Mouse (Mus musculus): ENCODE data around the gene Zfp938. TPM values are rescaled to one million over a fixed set of nuclear protein-coding genes. Genes with fewer than 3 reads are reported as not detected.
A peak's percentile ranks its signal among the peaks of the same experiment; 100 is the strongest.

Zfp938 gene
- polyA plus RNA-seq (2014; fragmentation: Nextera tagmentation; extraction: Ambion mirVana): 26.5 and 29.8 TPM in 2 replicates

DNA sequence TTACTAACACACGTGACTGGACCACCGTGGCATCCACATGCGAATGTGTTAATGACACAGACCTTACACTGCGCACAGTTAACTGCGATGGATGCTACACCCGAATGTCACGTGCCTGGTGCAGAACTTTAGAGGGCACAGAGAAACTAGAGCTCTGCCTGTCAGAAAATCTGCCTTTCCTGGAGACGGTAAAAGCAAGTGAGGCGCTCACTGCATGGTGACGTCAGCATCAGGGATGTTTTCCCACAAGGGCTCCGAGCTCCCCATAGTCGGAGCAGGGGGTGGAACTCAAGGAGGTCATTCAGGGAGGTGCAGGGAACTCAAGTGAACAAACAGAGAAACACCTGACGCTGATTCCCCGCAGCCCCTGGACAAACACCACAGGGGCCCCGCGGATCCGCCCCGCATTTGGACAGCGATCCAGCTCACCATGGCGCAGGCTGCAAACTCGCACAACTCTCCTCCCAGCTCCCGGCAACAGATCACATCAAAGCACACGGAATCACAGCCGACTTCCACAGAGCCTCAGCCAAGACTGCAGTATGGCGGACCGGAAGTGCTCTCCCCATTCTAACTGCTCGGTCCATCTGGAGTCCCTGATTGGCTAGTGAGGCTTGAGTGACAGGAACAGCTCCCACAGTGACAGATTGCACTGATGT lies at the start of gene Zfp938:
Gene Zfp938 (minus strand): TSS at position 539 of the 659 bp plus-strand sequence.
- Histone ChIP-seq H3K27ac (replicated peaks; ENCODE audit: low read depth, low read length) (peak within 1 kb of the TSS; percentile 86), H3K27me3 (ENCODE audit: control insufficient read depth, insufficient read depth, low read length) (no peaks in the 10 kb centered on the region), H3K36me3 (ENCODE audit: control insufficient read depth, insufficient read depth, low read length) (peaks cover 6% of the 10 kb centered on the region; the same call in 1 of the 2 replicates), H3K4me1 (ENCODE audit: control insufficient read depth, insufficient read depth, low read length) (peaks cover 8% of the 10 kb centered on the region), H3K9ac (replicated peaks; ENCODE audit: low read length) (peak within 1 kb of the TSS; percentile 84), H3K4me2 (ENCODE audit: low read length) (peak within 1 kb of the TSS; percentile 64), H3K9me3 (ENCODE audit: control insufficient read depth, low read length) (peaks cover 23% of the 10 kb centered on the region), H3K4me3 (replicated peaks; ENCODE audit: low read depth, low read length) (peak within 1 kb of the TSS; percentile 86)
- DNase-seq (peak; percentile 93), ATAC-seq (ENCODE audit: low FRiP score, low TSS enrichment) (peak; percentile 100)
- WGBS: 2% methylated on average over 27 of the region's 27 CpGs

DNA sequence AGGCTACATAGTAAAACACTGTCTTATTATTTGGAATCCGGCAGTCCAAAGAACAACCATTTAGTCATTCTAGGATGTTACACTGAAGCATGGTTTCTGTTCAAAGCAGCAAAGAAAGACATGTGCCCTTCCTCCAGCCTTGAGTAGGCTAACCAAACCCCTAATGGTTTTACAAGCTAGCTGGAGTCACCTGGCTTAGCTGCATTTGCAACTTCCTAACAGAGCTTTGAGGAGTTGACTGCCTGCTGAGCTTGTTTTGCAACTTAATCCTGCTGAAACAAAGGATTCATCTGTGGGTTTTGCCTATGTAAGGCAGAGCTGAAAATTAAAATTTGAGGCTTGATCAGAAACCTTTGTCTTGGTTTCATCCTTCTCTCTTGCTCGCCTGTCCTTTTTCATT lies 16.3 kb upstream of the Zfp938 start:
- H3K9me3 ChIP-seq (ENCODE audit: control insufficient read depth, low read length): 0 out of 2 replicates have a peak, but pooled peaks cover 7% of the 10 kb centered on the region
- WGBS: 82% methylated on average over 2 of the region's 2 CpGs
- no peak overlapping the region for H3K4me2 ChIP-seq (ENCODE audit: low read length)
- no peak overlapping the region for H3K27ac ChIP-seq (replicated peaks; ENCODE audit: low read depth, low read length)
- DNase-seq (no peak), ATAC-seq (ENCODE audit: low FRiP score, low TSS enrichment) (no peak)
- H3K4me3 ChIP-seq (replicated peaks; ENCODE audit: low read depth, low read length): no peak overlapping the region
- no peak overlapping the region for H3K9ac ChIP-seq (replicated peaks; ENCODE audit: low read length)
- no peaks in the 10 kb centered on the region for H3K4me1 ChIP-seq (ENCODE audit: control insufficient read depth, insufficient read depth, low read length)
- no peaks in the 10 kb centered on the region for H3K36me3 ChIP-seq (ENCODE audit: control insufficient read depth, insufficient read depth, low read length)
- no peaks in the 10 kb centered on the region for H3K27me3 ChIP-seq (ENCODE audit: control insufficient read depth, insufficient read depth, low read length)

DNA sequence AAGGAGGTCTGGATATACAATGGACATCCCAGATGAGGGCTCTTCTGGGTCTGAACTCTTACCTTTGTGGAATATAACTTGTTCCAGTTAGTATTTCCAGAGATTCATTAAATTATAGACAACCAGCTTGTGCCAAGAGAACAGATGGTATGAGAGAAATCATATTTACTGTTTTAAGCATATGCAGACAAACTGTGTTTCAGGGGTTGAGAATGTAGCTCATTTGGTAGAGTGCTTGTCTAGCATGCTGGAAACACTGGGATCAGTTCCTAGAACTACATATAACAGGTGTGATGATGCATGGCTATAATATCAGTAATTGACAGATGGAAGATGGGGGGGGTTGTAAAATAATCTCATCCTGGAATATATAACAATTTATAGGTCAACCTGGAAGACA lies 3.9 kb upstream of the Zfp938 start:
- Histone ChIP-seq H3K4me2 (ENCODE audit: low read length) (no peak overlapping the region), H3K27ac (replicated peaks; ENCODE audit: low read depth, low read length) (no peak overlapping the region), H3K9ac (replicated peaks; ENCODE audit: low read length) (no peak overlapping the region), H3K4me1 (ENCODE audit: control insufficient read depth, insufficient read depth, low read length) (peaks cover 4% of the 10 kb centered on the region), H3K27me3 (ENCODE audit: control insufficient read depth, insufficient read depth, low read length) (no peaks in the 10 kb centered on the region), H3K36me3 (ENCODE audit: control insufficient read depth, insufficient read depth, low read length) (no peaks in the 10 kb centered on the region), H3K4me3 (replicated peaks; ENCODE audit: low read depth, low read length) (no peak overlapping the region), H3K9me3 (ENCODE audit: control insufficient read depth, low read length) (no peaks in the 10 kb centered on the region)
- DNase-seq (no peak), ATAC-seq (ENCODE audit: low FRiP score, low TSS enrichment) (no peak)

DNA sequence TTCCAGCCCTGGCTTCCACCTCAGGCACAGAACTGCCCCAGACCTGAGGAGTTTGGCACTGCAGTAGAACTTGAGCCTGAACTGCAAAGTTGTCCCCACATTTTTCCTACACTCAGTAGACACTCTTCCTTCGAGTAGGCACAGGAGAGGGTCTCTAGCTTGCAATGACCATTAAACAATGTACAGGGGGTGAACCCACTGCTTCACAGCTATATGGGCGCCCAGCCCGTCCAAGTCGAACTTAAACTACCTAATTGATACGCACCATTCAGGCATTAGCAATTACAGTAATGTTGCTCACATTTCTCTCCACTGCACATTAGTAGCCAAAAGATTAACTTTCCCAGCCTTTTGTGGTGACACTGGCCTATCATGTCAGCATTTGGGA lies 315 bp upstream of the Zfp938 start:
- peaks cover 5% of the 10 kb centered on the region; the same call in 1 of the 2 replicates for H3K36me3 ChIP-seq (ENCODE audit: control insufficient read depth, insufficient read depth, low read length)
- H3K27ac ChIP-seq (replicated peaks; ENCODE audit: low read depth, low read length): peak overlapping the region; percentile 86; the same call in 1 of the 2 replicates
- no peak overlapping the region for H3K9ac ChIP-seq (replicated peaks; ENCODE audit: low read length)
- 73% methylated on average over 5 of the region's 5 CpGs for WGBS
- peaks cover 8% of the 10 kb centered on the region for H3K4me1 ChIP-seq (ENCODE audit: control insufficient read depth, insufficient read depth, low read length)
- peak overlapping the region; percentile 86 for H3K4me3 ChIP-seq (replicated peaks; ENCODE audit: low read depth, low read length)
- peak overlapping the region; percentile 64 for H3K4me2 ChIP-seq (ENCODE audit: low read length)
- peaks cover 21% of the 10 kb centered on the region for H3K9me3 ChIP-seq (ENCODE audit: control insufficient read depth, low read length)
- ATAC-seq (ENCODE audit: low FRiP score, low TSS enrichment) (peak; percentile 35; the same call in 1 of the 2 replicates), DNase-seq (no peak)
- H3K27me3 ChIP-seq (ENCODE audit: control insufficient read depth, insufficient read depth, low read length): no peaks in the 10 kb centered on the region

DNA sequence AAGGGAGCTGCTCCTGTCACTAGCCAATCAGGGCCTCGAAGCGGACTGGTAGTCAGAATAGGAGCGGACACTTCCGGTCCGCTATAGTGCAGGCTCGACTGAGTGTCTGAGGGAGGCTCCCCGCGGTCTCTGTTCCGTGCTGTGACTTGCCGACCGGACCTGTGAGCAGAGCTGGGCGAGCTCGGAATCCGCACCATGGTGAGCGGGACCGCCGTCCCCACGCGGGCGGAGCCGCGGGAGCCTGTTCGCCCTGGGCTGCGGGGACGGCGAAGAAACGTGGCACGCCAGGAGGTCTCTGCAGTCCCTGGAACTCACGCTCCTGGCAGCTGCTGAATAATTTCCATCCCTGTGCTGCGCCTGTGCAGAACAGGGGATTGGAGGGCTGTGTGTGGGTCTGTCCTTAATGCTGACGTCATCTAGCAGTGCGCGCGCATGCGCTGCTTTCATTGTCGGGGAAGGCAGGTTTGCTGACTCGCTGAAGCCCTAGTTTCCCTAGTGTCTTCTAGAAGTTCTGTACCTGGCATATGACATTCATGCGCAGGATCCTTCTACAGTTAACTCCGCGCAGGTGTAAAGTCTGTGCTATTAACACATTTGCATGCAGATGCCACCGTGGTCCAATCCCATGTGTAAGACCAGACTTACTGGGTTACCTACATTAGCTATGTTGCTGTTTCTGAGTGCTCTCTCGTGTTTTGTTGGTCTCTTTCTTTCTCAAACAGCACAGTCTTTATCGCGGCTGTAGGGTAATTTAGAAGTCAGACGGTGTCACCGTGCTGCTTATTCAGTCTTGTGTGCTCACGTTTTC lies 62.6 kb downstream of the Zfp938 start:
- Histone ChIP-seq H3K27me3 (ENCODE audit: control insufficient read depth, insufficient read depth, low read length) (no peaks in the 10 kb centered on the region), H3K9ac (replicated peaks; ENCODE audit: low read length) (peak overlapping the region; percentile 76), H3K4me3 (replicated peaks; ENCODE audit: low read depth, low read length) (peak overlapping the region; percentile 66), H3K4me2 (ENCODE audit: low read length) (peak overlapping the region; percentile 87), H3K36me3 (ENCODE audit: control insufficient read depth, insufficient read depth, low read length) (no peaks in the 10 kb centered on the region), H3K4me1 (ENCODE audit: control insufficient read depth, insufficient read depth, low read length) (peaks cover 6% of the 10 kb centered on the region; the same call in 1 of the 2 replicates), H3K27ac (replicated peaks; ENCODE audit: low read depth, low read length) (peak overlapping the region; percentile 97), H3K9me3 (ENCODE audit: control insufficient read depth, low read length) (peaks cover 5% of the 10 kb centered on the region; the same call in 1 of the 2 replicates)
- DNase-seq (peak; percentile 97), ATAC-seq (ENCODE audit: low FRiP score, low TSS enrichment) (peak; percentile 99)
- WGBS: 6% methylated on average over 47 of the region's 47 CpGs

Other genes starting within 250 kb of the Zfp938 start
- 15.5 and 17.9 TPM in 2 replicates for gene Zfp873, start 193.2 kb downstream of the Zfp938 start, polyA plus RNA-seq (2014; fragmentation: Nextera tagmentation; extraction: Ambion mirVana)
- 10.3 and 11.6 TPM in 2 replicates for gene BC024063, start 157.9 kb downstream of the Zfp938 start, polyA plus RNA-seq (2014; fragmentation: Nextera tagmentation; extraction: Ambion mirVana)
- 13.5 and 17.8 TPM in 2 replicates for gene AU041133, start 113.3 kb downstream of the Zfp938 start, polyA plus RNA-seq (2014; fragmentation: Nextera tagmentation; extraction: Ambion mirVana)
- not detected in 2 replicates for gene 4932415D10Rik, start 75.3 kb upstream of the Zfp938 start, polyA plus RNA-seq (2014; fragmentation: Nextera tagmentation; extraction: Ambion mirVana)
- 13.7 and 14.4 TPM in 2 replicates for gene Gm4924, start 113.0 kb upstream of the Zfp938 start, polyA plus RNA-seq (2014; fragmentation: Nextera tagmentation; extraction: Ambion mirVana)